Mouse (Mus musculus): Measurements from ENCODE around the gene B3gnt2. TPM values are rescaled to one million over a fixed set of nuclear protein-coding genes. Genes with fewer than 3 reads are reported as not detected.

Gene B3gnt2
- total RNA-seq, 1 experiment: 25.7 TPM

- no peak overlapping the region for H3K27ac ChIP-seq (ENCODE audit: insufficient read depth, low read depth, low read length, poor library complexity, severe bottlenecking)
- DNase-seq (ENCODE audit: low read depth, low spot score): no peak
- H3K9me3 ChIP-seq (ENCODE audit: control insufficient read depth, insufficient read depth, low read depth, low read length): no peaks in the 10 kb centered on the region
- H3K4me3 ChIP-seq (ENCODE audit: insufficient read depth in 1 of 2, low read depth in 1 of 2, low read length in 2 of 2, poor library complexity in 1 of 2, severe bottlenecking in 1 of 2): no peak overlapping the region
- no peaks in the 10 kb centered on the region for H3K36me3 ChIP-seq (ENCODE audit: control insufficient read depth, insufficient read depth, low read length, poor library complexity, severe bottlenecking)
- H3K4me1 ChIP-seq (ENCODE audit: control insufficient read depth in 2 of 2, insufficient read depth in 2 of 2, low read length in 2 of 2, poor library complexity in 1 of 2): peaks cover 0 to 6% of the 10 kb centered on the region in 2 experiments; a peak in 1 of 4 replicates
- in situ Hi-C loops (cut with MboI; ENCODE audit: low sequenced_read_pairs in 2 of 2, unreplicated experiment in 2 of 2): no loop called here
- no peak overlapping the region for H3K9ac ChIP-seq (ENCODE audit: insufficient read depth, low read depth, low read length, poor library complexity, severe bottlenecking)
- TF ChIP-seq CHD2 (IDR thresholded peaks at IDR 0.05; ENCODE audit: low read depth, low read length): no peak
- TF ChIP-seq HCFC1 (IDR thresholded peaks at IDR 0.05; ENCODE audit: borderline replicate concordance, insufficient read depth, low read length): no peak
- TF ChIP-seq ZC3H11A (IDR thresholded peaks at IDR 0.05; ENCODE audit: borderline replicate concordance, low read depth, low read length): no peak
- TF ChIP-seq MAFK (IDR thresholded peaks at IDR 0.05; ENCODE audit: insufficient read depth, low read depth, low read length): no peak
- no peak for TF ChIP-seq ZNF384 (IDR thresholded peaks at IDR 0.05; ENCODE audit: low read depth, low read length)
These were observed 11.0 kb upstream of the B3gnt2 start for GRCm38 (mm10) chr11:22871628-22872306.

- Histone ChIP-seq H3K9me3 (ENCODE audit: control insufficient read depth, insufficient read depth, low read depth, low read length) (no peaks in the 10 kb centered on the region), H3K27ac (ENCODE audit: insufficient read depth, low read depth, low read length, poor library complexity, severe bottlenecking) (no peak overlapping the region), H3K4me3 (ENCODE audit: insufficient read depth in 1 of 2, low read depth in 1 of 2, low read length in 2 of 2, poor library complexity in 1 of 2, severe bottlenecking in 1 of 2) (no peak overlapping the region), H3K9ac (ENCODE audit: insufficient read depth, low read depth, low read length, poor library complexity, severe bottlenecking) (no peak overlapping the region), H3K4me1 (ENCODE audit: control insufficient read depth in 2 of 2, insufficient read depth in 2 of 2, low read length in 2 of 2, poor library complexity in 1 of 2) (peaks cover 0 to 11% of the 10 kb centered on the region in 2 experiments; a peak in 1 of 4 replicates), H3K36me3 (ENCODE audit: control insufficient read depth, insufficient read depth, low read length, poor library complexity, severe bottlenecking) (no peaks in the 10 kb centered on the region)
- in situ Hi-C loops (cut with MboI; ENCODE audit: low sequenced_read_pairs in 2 of 2, unreplicated experiment in 2 of 2): no loop called here
- TF ChIP-seq ZC3H11A (IDR thresholded peaks at IDR 0.05; ENCODE audit: borderline replicate concordance, low read depth, low read length) (no peak), CHD2 (IDR thresholded peaks at IDR 0.05; ENCODE audit: low read depth, low read length) (no peak), MAFK (IDR thresholded peaks at IDR 0.05; ENCODE audit: insufficient read depth, low read depth, low read length) (no peak), ZNF384 (IDR thresholded peaks at IDR 0.05; ENCODE audit: low read depth, low read length) (no peak), HCFC1 (IDR thresholded peaks at IDR 0.05; ENCODE audit: borderline replicate concordance, insufficient read depth, low read length) (no peak)
- no peak for DNase-seq (ENCODE audit: low read depth, low spot score)
These were observed 7.8 kb upstream of the B3gnt2 start for GRCm38 (mm10) chr11:22868582-22868981.

GRCm38 (mm10) chr11:22867691-22868090 lies 6.9 kb upstream of the B3gnt2 start:
- in situ Hi-C loops (cut with MboI; ENCODE audit: low sequenced_read_pairs in 2 of 2, unreplicated experiment in 2 of 2): no loop called here

GRCm38 (mm10) chr11:22865635-22866246 lies 5.0 kb upstream of the B3gnt2 start:
- Histone ChIP-seq H3K9ac (ENCODE audit: insufficient read depth, low read depth, low read length, poor library complexity, severe bottlenecking) (no peak overlapping the region), H3K27ac (ENCODE audit: insufficient read depth, low read depth, low read length, poor library complexity, severe bottlenecking) (no peak overlapping the region), H3K4me3 (ENCODE audit: insufficient read depth in 1 of 2, low read depth in 1 of 2, low read length in 2 of 2, poor library complexity in 1 of 2, severe bottlenecking in 1 of 2) (no peak overlapping the region), H3K36me3 (ENCODE audit: control insufficient read depth, insufficient read depth, low read length, poor library complexity, severe bottlenecking) (no peaks in the 10 kb centered on the region), H3K9me3 (ENCODE audit: control insufficient read depth, insufficient read depth, low read depth, low read length) (no peaks in the 10 kb centered on the region), H3K4me1 (ENCODE audit: control insufficient read depth in 2 of 2, insufficient read depth in 2 of 2, low read length in 2 of 2, poor library complexity in 1 of 2) (peaks cover 3 to 6% of the 10 kb centered on the region in 2 experiments; a peak in 1 of 4 replicates)
- TF ChIP-seq ZNF384 (IDR thresholded peaks at IDR 0.05; ENCODE audit: low read depth, low read length): no peak
- TF ChIP-seq MAFK (IDR thresholded peaks at IDR 0.05; ENCODE audit: insufficient read depth, low read depth, low read length): no peak
- no peak for TF ChIP-seq ZC3H11A (IDR thresholded peaks at IDR 0.05; ENCODE audit: borderline replicate concordance, low read depth, low read length)
- TF ChIP-seq CHD2 (IDR thresholded peaks at IDR 0.05; ENCODE audit: low read depth, low read length): no peak
- no peak for TF ChIP-seq HCFC1 (IDR thresholded peaks at IDR 0.05; ENCODE audit: borderline replicate concordance, insufficient read depth, low read length)
- no peak for DNase-seq (ENCODE audit: low read depth, low spot score)
- in situ Hi-C loops (cut with MboI; ENCODE audit: low sequenced_read_pairs in 2 of 2, unreplicated experiment in 2 of 2): no loop called here

More at GRCm38 (mm10) chr11:22867691-22868090, 6.9 kb upstream of the B3gnt2 start:
- H3K9ac ChIP-seq (ENCODE audit: insufficient read depth, low read depth, low read length, poor library complexity, severe bottlenecking): no peak overlapping the region
- TF ChIP-seq MAFK (IDR thresholded peaks at IDR 0.05; ENCODE audit: insufficient read depth, low read depth, low read length) (no peak), CHD2 (IDR thresholded peaks at IDR 0.05; ENCODE audit: low read depth, low read length) (no peak), ZNF384 (IDR thresholded peaks at IDR 0.05; ENCODE audit: low read depth, low read length) (no peak), ZC3H11A (IDR thresholded peaks at IDR 0.05; ENCODE audit: borderline replicate concordance, low read depth, low read length) (no peak), HCFC1 (IDR thresholded peaks at IDR 0.05; ENCODE audit: borderline replicate concordance, insufficient read depth, low read length) (no peak)
- DNase-seq (ENCODE audit: low read depth, low spot score): no peak
- no peaks in the 10 kb centered on the region for H3K9me3 ChIP-seq (ENCODE audit: control insufficient read depth, insufficient read depth, low read depth, low read length)
- no peaks in the 10 kb centered on the region for H3K36me3 ChIP-seq (ENCODE audit: control insufficient read depth, insufficient read depth, low read length, poor library complexity, severe bottlenecking)
- H3K4me3 ChIP-seq (ENCODE audit: insufficient read depth in 1 of 2, low read depth in 1 of 2, low read length in 2 of 2, poor library complexity in 1 of 2, severe bottlenecking in 1 of 2): no peak overlapping the region
- H3K27ac ChIP-seq (ENCODE audit: insufficient read depth, low read depth, low read length, poor library complexity, severe bottlenecking): no peak overlapping the region
- peaks cover 0 to 9% of the 10 kb centered on the region in 2 experiments; a peak in 1 of 4 replicates for H3K4me1 ChIP-seq (ENCODE audit: control insufficient read depth in 2 of 2, insufficient read depth in 2 of 2, low read length in 2 of 2, poor library complexity in 1 of 2)
